Mouse (Mus musculus): ENCODE measurements around the gene Kif22. TPM values are rescaled to one million over a fixed set of nuclear protein-coding genes. Genes with fewer than 3 reads are reported as not detected.

Kif22 gene
- polyA plus RNA-seq, 1 experiment from 2014 or later, result 4.4 TPM

DNA sequence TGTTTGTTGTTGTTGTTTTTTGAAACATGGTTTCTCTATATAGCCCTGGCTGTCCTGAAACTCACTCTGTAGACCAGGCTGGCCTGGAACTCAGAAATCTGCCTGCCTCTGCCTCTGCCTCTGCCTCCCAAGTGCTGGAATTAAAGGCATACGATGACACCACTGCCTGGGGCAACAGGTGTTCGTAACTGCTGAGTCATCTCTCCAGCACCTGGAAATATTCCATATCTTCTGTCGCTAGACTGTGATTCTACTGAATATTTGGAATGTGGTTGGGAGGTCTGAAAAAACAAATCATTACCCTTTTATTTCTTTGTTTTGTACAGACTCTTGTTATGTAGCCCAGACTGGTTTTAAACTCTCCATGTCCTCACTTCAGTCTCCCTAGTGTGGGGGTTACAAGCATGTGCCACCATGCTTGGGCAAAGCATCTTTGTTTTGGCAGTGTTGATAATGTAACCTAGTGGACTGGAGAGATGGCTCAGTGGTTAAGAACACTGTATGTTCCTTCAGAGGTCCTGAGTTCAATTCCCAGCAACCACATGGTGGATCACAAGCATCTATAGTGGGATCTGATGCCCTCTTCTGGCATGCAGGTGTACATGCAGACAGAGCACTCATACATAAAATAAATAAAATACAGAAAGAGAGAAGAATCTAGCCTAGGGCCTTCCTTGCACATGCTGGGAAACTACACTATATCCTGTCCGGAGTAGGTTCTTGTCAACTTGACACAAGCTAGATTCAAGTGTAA, 38.0 kb downstream of the Kif22 start:
- H3K4me3 ChIP-seq (ENCODE audit: inconsistent target), result no peak overlapping the region
- WGBS (ENCODE audit: missing documents), result 88% methylated on average over 4 of the region's 4 CpGs
- H3K79me2 ChIP-seq (ENCODE audit: inconsistent target), result peaks cover 71% of the 10 kb centered on the region
- H3K27ac ChIP-seq, result no peak overlapping the region
- peaks cover 23% of the 10 kb centered on the region for H3K36me3 ChIP-seq (ENCODE audit: inconsistent target)

GRCm38 (mm10) chr7:127003620-127004019, 38.7 kb downstream of the Kif22 start:
- peaks cover 30% of the 10 kb centered on the region for H3K36me3 ChIP-seq (ENCODE audit: inconsistent target)
- no peak overlapping the region for H3K27ac ChIP-seq
- H3K79me2 ChIP-seq (ENCODE audit: inconsistent target), result peaks cover 64% of the 10 kb centered on the region
- 96% methylated on average over 5 of the region's 5 CpGs for WGBS (ENCODE audit: missing documents)
- H3K4me3 ChIP-seq (ENCODE audit: inconsistent target), result no peak overlapping the region

- 79% methylated on average over 10 of the region's 10 CpGs for WGBS (ENCODE audit: missing documents)
- H3K79me2 ChIP-seq (ENCODE audit: inconsistent target), result peaks cover 24% of the 10 kb centered on the region
Measured at GRCm38 (mm10) chr7:126999568-126999967, 42.7 kb downstream of the Kif22 start.

DNA sequence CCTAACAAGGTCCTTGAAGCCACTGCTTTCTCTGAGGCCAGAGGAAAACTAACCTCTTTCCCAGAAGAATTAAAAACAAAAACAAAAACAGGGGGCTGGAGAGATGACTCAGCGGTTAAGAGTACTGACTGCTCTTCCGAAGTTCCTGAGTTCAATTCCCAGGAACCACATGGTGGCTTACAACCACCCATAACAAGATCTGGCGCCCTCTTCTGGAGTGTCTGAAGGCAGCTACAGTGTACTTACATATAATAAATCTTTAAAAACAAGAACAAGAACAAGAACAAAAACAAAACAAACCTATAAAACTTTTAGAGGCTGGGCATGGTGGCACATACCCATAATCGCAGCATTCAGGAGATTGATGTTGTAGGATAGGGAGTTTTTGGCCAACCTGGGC, 45.8 kb downstream of the Kif22 start:
- 89% methylated on average over 4 of the region's 4 CpGs for WGBS (ENCODE audit: missing documents)
- Histone ChIP-seq H3K4me3 (ENCODE audit: inconsistent target) (no peak overlapping the region), H3K27ac (no peak overlapping the region), H3K36me3 (ENCODE audit: inconsistent target) (peaks cover 91% of the 10 kb centered on the region), H3K79me2 (ENCODE audit: inconsistent target) (no peaks in the 10 kb centered on the region)

More at GRCm38 (mm10) chr7:126999568-126999967, 42.7 kb downstream of the Kif22 start:
- H3K36me3 ChIP-seq (ENCODE audit: inconsistent target), result peaks cover 67% of the 10 kb centered on the region
- no peak overlapping the region for H3K27ac ChIP-seq
- no peak overlapping the region for H3K4me3 ChIP-seq (ENCODE audit: inconsistent target)

DNA sequence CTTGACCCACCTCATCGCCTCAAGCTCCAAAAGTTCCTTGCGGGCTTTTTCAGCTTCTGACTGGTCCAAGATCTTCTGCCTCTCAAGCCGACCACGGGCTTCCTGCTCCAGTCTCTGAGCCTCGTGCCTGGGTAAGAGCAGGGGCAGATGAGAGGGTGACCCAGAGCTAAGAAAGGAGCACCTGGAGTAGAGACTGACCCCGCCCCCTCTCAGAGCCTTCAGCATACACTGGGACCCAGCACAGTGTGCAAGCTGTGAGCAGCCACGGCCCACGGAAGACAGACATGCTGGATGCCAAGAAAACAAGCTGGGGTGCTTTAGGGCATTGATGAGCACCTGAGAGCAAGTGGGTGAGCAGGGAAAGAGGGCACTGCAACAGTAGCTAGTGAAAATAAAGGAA, 53.5 kb downstream of the Kif22 start:
- Histone ChIP-seq H3K79me2 (ENCODE audit: inconsistent target) (no peaks in the 10 kb centered on the region), H3K27ac (no peak overlapping the region), H3K36me3 (ENCODE audit: inconsistent target) (peaks cover 69% of the 10 kb centered on the region), H3K4me3 (ENCODE audit: inconsistent target) (no peak overlapping the region)
- 86% methylated on average over 8 of the region's 8 CpGs for WGBS (ENCODE audit: missing documents)

DNA sequence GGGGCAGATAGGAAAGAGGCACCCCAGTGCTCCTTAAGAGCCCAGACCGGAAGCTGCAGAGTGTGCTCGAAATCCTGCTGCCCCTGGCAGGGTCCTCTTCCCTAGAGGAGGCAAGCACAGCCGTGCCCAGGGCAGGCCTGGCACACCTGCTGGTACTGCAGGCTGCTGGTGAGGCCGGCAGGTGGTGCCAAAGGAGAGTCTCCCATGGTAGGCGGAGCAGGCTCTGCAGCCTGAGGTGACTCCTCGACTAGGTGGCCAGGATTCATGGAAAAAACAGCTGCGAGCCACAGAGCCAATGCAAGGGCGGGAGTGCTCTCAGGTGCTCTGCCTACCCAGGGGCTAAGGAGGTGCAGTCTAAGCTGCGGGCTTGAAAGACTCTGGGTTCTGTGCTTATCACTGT, 56.0 kb downstream of the Kif22 start:
- H3K79me2 ChIP-seq (ENCODE audit: inconsistent target), result no peaks in the 10 kb centered on the region
- H3K36me3 ChIP-seq (ENCODE audit: inconsistent target), result peaks cover 48% of the 10 kb centered on the region
- H3K27ac ChIP-seq, result no peak overlapping the region
- 76% methylated on average over 7 of the region's 9 CpGs for WGBS (ENCODE audit: missing documents)
- H3K4me3 ChIP-seq (ENCODE audit: inconsistent target), result no peak overlapping the region

GRCm38 (mm10) chr7:126984667-126985444, 57.4 kb downstream of the Kif22 start:
- Histone ChIP-seq H3K79me2 (ENCODE audit: inconsistent target) (no peaks in the 10 kb centered on the region), H3K27ac (no peak overlapping the region), H3K36me3 (ENCODE audit: inconsistent target) (peaks cover 45% of the 10 kb centered on the region), H3K4me3 (ENCODE audit: inconsistent target) (no peak overlapping the region)
- 90% methylated on average over 10 of the region's 10 CpGs for WGBS (ENCODE audit: missing documents)

DNA sequence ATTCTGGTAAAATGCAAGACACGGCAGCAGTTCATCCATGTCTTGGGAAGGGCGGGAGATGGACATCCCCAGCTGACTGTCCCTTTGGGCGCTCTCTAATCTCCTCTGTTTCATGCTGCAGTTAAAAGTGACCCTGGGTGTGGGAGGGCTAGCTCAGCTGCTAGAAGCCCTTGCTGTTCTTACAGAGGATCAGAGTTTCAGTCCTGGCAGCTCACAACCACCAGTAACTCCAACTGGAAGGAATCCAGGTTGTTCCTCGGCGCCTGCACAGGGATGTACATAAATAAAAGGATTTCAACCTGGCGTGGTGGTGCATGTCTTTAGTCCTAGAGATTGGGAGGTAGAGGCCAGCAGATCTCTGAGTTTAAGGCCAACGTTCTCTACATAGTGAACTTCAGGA, 59.2 kb downstream of the Kif22 start:
- H3K36me3 ChIP-seq (ENCODE audit: inconsistent target), result peaks cover 43% of the 10 kb centered on the region

DNA sequence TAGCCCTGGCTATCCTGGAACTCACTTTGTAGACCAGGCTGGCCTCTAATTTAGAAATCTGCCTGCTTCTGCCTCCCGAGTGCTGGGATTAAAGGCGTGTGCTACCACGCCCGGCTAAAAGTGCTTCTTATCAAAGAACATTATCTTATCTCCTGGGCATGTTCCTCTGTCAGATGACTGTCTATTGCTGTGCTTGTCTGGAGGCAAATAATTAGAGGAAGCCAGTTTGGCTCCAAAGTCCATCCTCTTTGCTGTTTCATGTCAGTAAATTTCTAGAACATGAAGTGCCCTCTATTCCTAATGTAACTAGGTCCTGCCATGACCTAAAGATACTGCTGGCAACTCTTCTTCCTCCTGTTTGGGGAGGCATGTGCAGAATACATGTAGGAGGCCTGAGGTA, 60.2 kb downstream of the Kif22 start:
- no peak overlapping the region for H3K4me3 ChIP-seq (ENCODE audit: inconsistent target)
- no peak overlapping the region for H3K27ac ChIP-seq
- WGBS (ENCODE audit: missing documents), result 93% methylated on average over 3 of the region's 4 CpGs
- H3K36me3 ChIP-seq (ENCODE audit: inconsistent target), result peaks cover 36% of the 10 kb centered on the region
- peaks cover 14% of the 10 kb centered on the region for H3K79me2 ChIP-seq (ENCODE audit: inconsistent target)

More for the DNA sequence above, 59.2 kb downstream of the Kif22 start:
- Histone ChIP-seq H3K4me3 (ENCODE audit: inconsistent target) (no peak overlapping the region), H3K27ac (no peak overlapping the region), H3K79me2 (ENCODE audit: inconsistent target) (peaks cover 3% of the 10 kb centered on the region; the same call in 1 of the 2 replicates)
- WGBS (ENCODE audit: missing documents), result 92% methylated on average over 7 of the region's 7 CpGs

GRCm38 (mm10) chr7:126981601-126982000, 60.7 kb downstream of the Kif22 start:
- Histone ChIP-seq H3K27ac (no peak overlapping the region), H3K79me2 (ENCODE audit: inconsistent target) (peaks cover 18% of the 10 kb centered on the region), H3K4me3 (ENCODE audit: inconsistent target) (no peak overlapping the region), H3K36me3 (ENCODE audit: inconsistent target) (peaks cover 31% of the 10 kb centered on the region)
- WGBS (ENCODE audit: missing documents), result 95% methylated on average over 2 of the region's 2 CpGs

GRCm38 (mm10) chr7:126978841-126979240, 63.4 kb downstream of the Kif22 start:
- Histone ChIP-seq H3K4me3 (ENCODE audit: inconsistent target) (no peak overlapping the region), H3K36me3 (ENCODE audit: inconsistent target) (peaks cover 23% of the 10 kb centered on the region), H3K27ac (no peak overlapping the region), H3K79me2 (ENCODE audit: inconsistent target) (peaks cover 21% of the 10 kb centered on the region)
- 79% methylated on average over 6 of the region's 6 CpGs for WGBS (ENCODE audit: missing documents)

Other genes starting within 250 kb of the Kif22 start
- 62.0 to 139 TPM (median 129 TPM) in 3 replicates for gene Ppp4c, start 250.0 kb downstream of the Kif22 start, polyA plus RNA-seq (2018)
- 0.17 to 0.25 TPM in 2 of 3 replicates, not detected in the other for gene Fam57b, start 244.8 kb downstream of the Kif22 start, polyA plus RNA-seq (2018)
- not detected in 3 replicates for gene 4930451I11Rik, start 210.8 kb downstream of the Kif22 start, polyA plus RNA-seq (2018)
- gene Doc2a, start 195.1 kb downstream of the Kif22 start, polyA plus RNA-seq (2018), result 0.10 TPM in 1 of 3 replicates, not detected in the others
- gene Hirip3, start 180.5 kb downstream of the Kif22 start, polyA plus RNA-seq (2018), result 3.9 to 23.5 TPM (median 19.4 TPM) in 3 replicates
- 34.7 to 59.9 TPM (median 57.7 TPM) in 3 replicates for gene Ino80e, start 180.1 kb downstream of the Kif22 start, polyA plus RNA-seq (2018)
- 24.1 to 40.9 TPM (median 31.3 TPM) in 3 replicates for gene Taok2, start 157.8 kb downstream of the Kif22 start, polyA plus RNA-seq (2018)
- gene Tmem219, start 119.6 kb downstream of the Kif22 start, polyA plus RNA-seq (2018), result 36.1 to 105 TPM (median 98.7 TPM) in 3 replicates
- 15.3 to 21.9 TPM (median 16.2 TPM) in 3 replicates for gene Kctd13, start 113.6 kb downstream of the Kif22 start, polyA plus RNA-seq (2018)
- gene Asphd1, start 92.9 kb downstream of the Kif22 start, polyA plus RNA-seq (2018), result not detected in 3 replicates
- gene Sez6l2, start 91.9 kb downstream of the Kif22 start, polyA plus RNA-seq (2018), result 0.33 to 1.4 TPM (median 1.1 TPM) in 3 replicates
- 71.8 to 111 TPM (median 94.8 TPM) in 3 replicates for gene Cdipt, start 66.6 kb downstream of the Kif22 start, polyA plus RNA-seq (2018)
- gene Cdiptos, start 66.4 kb downstream of the Kif22 start, polyA plus RNA-seq (2018), result 1.3 to 3.9 TPM (median 1.7 TPM) in 3 replicates
- gene Mvp, start 27.9 kb downstream of the Kif22 start, polyA plus RNA-seq (2018), result 88.1 to 116 TPM (median 99.9 TPM) in 3 replicates
- 1.4 to 5.2 TPM in 2 of 3 replicates, not detected in the other for gene Pagr1b, start 26.0 kb downstream of the Kif22 start, polyA plus RNA-seq (2018)
- 1.1 to 15.9 TPM (median 13.4 TPM) in 3 replicates for gene Pagr1a, start 25.1 kb downstream of the Kif22 start, polyA plus RNA-seq (2018)
- gene Gm42742, start 21.4 kb downstream of the Kif22 start, polyA plus RNA-seq (2018), result 15.3 to 31.9 TPM (median 18.2 TPM) in 3 replicates
- not detected in 3 replicates for gene Prrt2, start 21.3 kb downstream of the Kif22 start, polyA plus RNA-seq (2018)
- gene Maz, start 15.4 kb downstream of the Kif22 start, polyA plus RNA-seq (2018), result 58.9 to 102 TPM (median 70.2 TPM) in 3 replicates
- not detected in 3 replicates for gene Zg16, start 44.9 kb upstream of the Kif22 start, polyA plus RNA-seq (2018)
- gene AI467606, start 48.9 kb upstream of the Kif22 start, polyA plus RNA-seq (2018), result 17.5 to 31.4 TPM (median 20.4 TPM) in 3 replicates
- not detected in 3 replicates for gene Qprt, start 79.8 kb upstream of the Kif22 start, polyA plus RNA-seq (2018)
- 1.3 to 3.8 TPM (median 1.5 TPM) in 3 replicates for gene Spn, start 95.4 kb upstream of the Kif22 start, polyA plus RNA-seq (2018)
- gene Cd2bp2, start 153.6 kb upstream of the Kif22 start, polyA plus RNA-seq (2018), result 36.2 to 55.7 TPM (median 41.4 TPM) in 3 replicates
- 32.8 to 44.1 TPM (median 41.7 TPM) in 3 replicates for gene Tbc1d10b, start 166.0 kb upstream of the Kif22 start, polyA plus RNA-seq (2018)
- gene Mylpf, start 166.4 kb upstream of the Kif22 start, polyA plus RNA-seq (2018), result 0.47 to 1.4 TPM in 2 of 3 replicates, not detected in the other
- gene Zfp553, start 190.6 kb upstream of the Kif22 start, polyA plus RNA-seq (2018), result 5.4 to 7.1 TPM (median 5.6 TPM) in 3 replicates
- gene Sept1, start 190.7 kb upstream of the Kif22 start, polyA plus RNA-seq (2018), result 0.75 to 2.4 TPM (median 1.9 TPM) in 3 replicates
- gene Zfp771, start 201.8 kb upstream of the Kif22 start, polyA plus RNA-seq (2018), result 2.3 to 8.3 TPM (median 8.1 TPM) in 3 replicates
- gene Dctpp1, start 218.2 kb upstream of the Kif22 start, polyA plus RNA-seq (2018), result 15.9 to 45.9 TPM (median 27.1 TPM) in 3 replicates
- 19.7 to 40.4 TPM (median 38.9 TPM) in 3 replicates for gene Sephs2, start 231.6 kb upstream of the Kif22 start, polyA plus RNA-seq (2018)

All from macrophage (primary cell).